Mouse (Mus musculus) erythroblast, embryonic 14.5 days (primary cell): ENCODE measurements around the gene Dynlrb1.

Experiments
- GATA1 ChIP-seq: IDR thresholded peaks from 2 replicates; pipeline ENCODE4 v1.6.1; 2012; ENCODE audit warnings: low read length, inconsistent platforms, mixed read lengths
- TAL1 ChIP-seq: IDR thresholded peaks from 3 replicates; pipeline ENCODE4 v1.6.1; 2012; ENCODE audit warnings: low read length, inconsistent platforms, mixed read lengths

- no peak for TF ChIP-seq GATA1
- TF ChIP-seq TAL1: no peak
Observed at GRCm38 (mm10) chr2:155278361-155278760, 42.0 kb downstream of the Dynlrb1 start.
